ENCODE assay signal across 12 mouse cellular contexts in genomic region chr5:35245555-35246273, GRCm38 (mm10). TPM values are rescaled to one million over a fixed set of nuclear protein-coding genes. Genes with fewer than 3 reads are reported as not detected.
A peak's percentile ranks its signal among the peaks of the same experiment; 100 is the strongest.
DNase-seq lines count a peak whose midpoint lies in the region; ATAC-seq and TF ChIP-seq lines count a peak whose summit lies in the region.
"Had no signal": no experiment of that assay in that cellular context is flagged by ENCODE, and none has a peak within 500 bp of the region (broad histone marks: within the 10 kb centered on the region; RNA-seq: fewer than 3 reads in every experiment).

No protein-coding gene starts in this region.

- 58% methylated on average over 11 of the region's 11 CpGs for WGBS in kidney, embryonic 14.5 days
- WGBS in intestine, postnatal 0 days = 55% methylated on average over 11 of the region's 11 CpGs

- no peak for ATAC-seq in kidney, embryonic 14.5 days (ENCODE audit: low FRiP score, low TSS enrichment)
- ATAC-seq in intestine, postnatal 0 days = no peak

- H3K27ac ChIP-seq in kidney, embryonic 14.5 days (ENCODE audit: low read depth, low read length) = no peak overlapping the region
- no peak overlapping the region for H3K27ac ChIP-seq in intestine, postnatal 0 days (ENCODE audit: low read depth, low read length)
- H3K27ac ChIP-seq: embryonic facial prominence, embryonic 15.5 days; heart, embryonic 15.5 days; limb, embryonic 10.5 days; macrophage had no signal

- no peaks in the 10 kb centered on the region for H3K9me3 ChIP-seq in kidney, embryonic 14.5 days (ENCODE audit: control insufficient read depth, low read length)
- H3K9me3 ChIP-seq in intestine, postnatal 0 days (ENCODE audit: control insufficient read depth) = peaks cover 8% of the 10 kb centered on the region; the same call in 1 of the 2 replicates
- H3K9me3 ChIP-seq: embryonic facial prominence, embryonic 15.5 days; heart, embryonic 15.5 days; limb, embryonic 10.5 days had no signal

- H3K9ac ChIP-seq in kidney, embryonic 14.5 days (ENCODE audit: low read depth, low read length) = no peak overlapping the region
- H3K9ac ChIP-seq in intestine, postnatal 0 days (ENCODE audit: low read depth, low read length) = no peak overlapping the region
- H3K9ac ChIP-seq: embryonic facial prominence, embryonic 15.5 days; heart, embryonic 15.5 days had no signal

- no peak for TF ChIP-seq CTCF in intestine, postnatal 0 days (IDR thresholded peaks at IDR 0.05; ENCODE audit: low read depth)

- H3K27me3 ChIP-seq in kidney, embryonic 14.5 days (ENCODE audit: control insufficient read depth, insufficient read depth, low read length) = no peaks in the 10 kb centered on the region
- no peaks in the 10 kb centered on the region for H3K27me3 ChIP-seq in intestine, postnatal 0 days (replicated peaks; ENCODE audit: control insufficient read depth, insufficient read depth, low read length)
- H3K27me3 ChIP-seq: embryonic facial prominence, embryonic 15.5 days had no signal

- intact Hi-C loops in left cerebral cortex, postnatal 14 days (cut with DNase I) = no loop called here

- peak; percentile 12 for DNase-seq in kidney, adult 9 months
- DNase-seq in A20 (ENCODE audit: low read depth, low spot score) (peak; percentile 4), ZHBTc4 (ENCODE audit: low read depth, low spot score) (peak; percentile 7), liver (no peak)
- DNase-seq in left cerebral cortex, postnatal 14 days (ENCODE audit: low spot score in 2 of 2) = peak; percentile 57 to 73
- no peak for DNase-seq in spleen, adult 18-20 months

- no peaks in the 10 kb centered on the region for H3K36me3 ChIP-seq in kidney, embryonic 14.5 days (ENCODE audit: control insufficient read depth, insufficient read depth, low read length)
- no peaks in the 10 kb centered on the region for H3K36me3 ChIP-seq in intestine, postnatal 0 days (ENCODE audit: control insufficient read depth, insufficient read depth)
- H3K36me3 ChIP-seq: embryonic facial prominence, embryonic 15.5 days; heart, embryonic 15.5 days; limb, embryonic 10.5 days had no signal

- H3K4me3 ChIP-seq in kidney, embryonic 14.5 days (ENCODE audit: low read length) = no peak overlapping the region
- no peak overlapping the region for H3K4me3 ChIP-seq in intestine, postnatal 0 days (ENCODE audit: low read depth, low read length)
- H3K4me3 ChIP-seq: embryonic facial prominence, embryonic 15.5 days; heart, embryonic 15.5 days; limb, embryonic 10.5 days had no signal

- no peaks in the 10 kb centered on the region; the same call in 1 of the 2 replicates for H3K4me1 ChIP-seq in kidney, embryonic 14.5 days (ENCODE audit: control insufficient read depth, insufficient read depth, low read length)
- H3K4me1 ChIP-seq in intestine, postnatal 0 days (replicated peaks; ENCODE audit: control insufficient read depth, insufficient read depth, low read length) = no peaks in the 10 kb centered on the region
- H3K4me1 ChIP-seq: embryonic facial prominence, embryonic 15.5 days; heart, embryonic 15.5 days had no signal

- H3K4me2 ChIP-seq in kidney, embryonic 14.5 days (replicated peaks; ENCODE audit: low read depth, low read length) = no peak overlapping the region
- H3K4me2 ChIP-seq in intestine, postnatal 0 days (replicated peaks; ENCODE audit: low read depth) = no peak overlapping the region
- H3K4me2 ChIP-seq: embryonic facial prominence, embryonic 15.5 days; heart, embryonic 15.5 days had no signal

RNA-seq across cellular contexts. Expression of gene Adra2c, which starts 32.4 kb away (rescaled TPM):
- polyA plus RNA-seq in kidney, embryonic 14.5 days (2014; fragmentation: Nextera tagmentation; extraction: Ambion mirVana) = 0.47 and 0.58 TPM in 2 replicates
- 10 to 100 TPM in 1 of 2 experiments, 1 to 10 TPM in 1; 9.8 to 13.4 TPM for total RNA-seq in left cerebral cortex, postnatal 14 days (2021)
- polyA plus RNA-seq in intestine, postnatal 0 days (2015; fragmentation: Nextera tagmentation; extraction: Ambion mirVana) = 0.13 TPM in 2 replicates
- polyA plus RNA-seq: heart, embryonic 15.5 days; limb, embryonic 10.5 days; macrophage had no signal

Comparison
In these comparisons a context has a peak if more than half of its experiments do, and no peak if none do; other contexts are left out.
1. DNase-seq: peak in kidney, adult 9 months (single experiment), A20 (single experiment), ZHBTc4 (single experiment) and left cerebral cortex, postnatal 14 days (2 of 2); none in liver (single experiment) and spleen, adult 18-20 months (0 of 2).